Mouse (Mus musculus) kidney, adult 11 months (tissue): ENCODE data around the gene Ccdc32.

Experiments
- DNase-seq: peaks from one replicate; pipeline ENCODE4 v3.0.0; 2022

The Ccdc32 gene

DNA sequence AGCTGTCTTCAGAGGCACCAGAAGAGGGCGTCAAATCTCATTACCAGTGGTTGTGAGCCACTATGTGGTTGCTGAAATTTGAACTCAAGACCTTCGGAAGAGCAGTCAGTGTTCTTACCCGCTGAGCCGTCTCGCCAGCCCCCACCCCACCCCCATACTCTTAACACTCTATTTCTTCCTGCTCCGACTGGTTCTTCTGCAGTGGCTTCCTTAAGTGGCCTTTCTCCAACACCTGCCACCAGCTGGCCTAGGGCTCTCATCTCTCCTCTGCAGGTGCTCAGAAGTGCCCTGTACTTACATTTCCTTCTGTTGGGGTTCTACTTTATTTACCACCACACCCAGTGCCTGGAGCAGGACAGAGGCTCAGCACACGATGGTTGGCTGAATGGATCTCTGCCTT, 14.2 kb downstream of the Ccdc32 start:
- no peak for DNase-seq

DNA sequence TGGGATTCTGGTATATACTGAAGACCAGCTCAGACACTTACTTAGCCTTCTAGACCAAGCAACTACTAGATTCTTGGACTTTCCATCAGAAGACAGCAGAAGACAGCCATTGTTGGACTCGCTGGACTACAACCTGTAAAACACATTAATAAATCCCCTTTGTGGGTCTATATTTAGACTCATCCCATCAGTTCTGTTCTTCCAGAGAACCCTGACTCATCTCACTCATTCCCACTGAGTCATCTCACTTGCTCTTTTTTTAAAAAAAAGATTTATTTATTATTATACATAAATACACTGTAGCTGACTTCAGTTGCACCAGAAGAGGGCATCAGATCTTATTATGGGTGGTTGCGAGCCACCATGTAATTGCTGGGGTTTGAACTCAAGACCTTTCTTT, 19.8 kb downstream of the Ccdc32 start:
- no peak for DNase-seq

DNA sequence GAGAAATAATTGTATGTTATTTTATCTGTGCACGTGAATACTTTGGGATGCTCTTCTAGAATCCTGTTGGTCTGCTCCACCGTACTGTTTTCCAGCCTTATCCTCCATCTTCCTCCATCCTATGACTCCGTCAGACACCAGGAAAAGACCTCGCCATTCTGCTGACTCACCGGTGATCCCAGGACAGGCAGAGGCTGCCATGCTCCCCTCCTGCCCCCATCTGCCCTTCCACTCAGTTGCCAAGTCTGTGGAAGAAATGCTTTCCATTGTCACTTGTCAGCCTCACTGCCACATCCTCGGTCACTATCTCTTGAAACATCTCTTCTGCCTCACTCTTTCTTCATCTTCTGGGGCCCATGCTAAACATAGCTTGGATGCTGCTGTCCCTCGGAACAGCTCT, 22.3 kb downstream of the Ccdc32 start:
- DNase-seq, result no peak

DNA sequence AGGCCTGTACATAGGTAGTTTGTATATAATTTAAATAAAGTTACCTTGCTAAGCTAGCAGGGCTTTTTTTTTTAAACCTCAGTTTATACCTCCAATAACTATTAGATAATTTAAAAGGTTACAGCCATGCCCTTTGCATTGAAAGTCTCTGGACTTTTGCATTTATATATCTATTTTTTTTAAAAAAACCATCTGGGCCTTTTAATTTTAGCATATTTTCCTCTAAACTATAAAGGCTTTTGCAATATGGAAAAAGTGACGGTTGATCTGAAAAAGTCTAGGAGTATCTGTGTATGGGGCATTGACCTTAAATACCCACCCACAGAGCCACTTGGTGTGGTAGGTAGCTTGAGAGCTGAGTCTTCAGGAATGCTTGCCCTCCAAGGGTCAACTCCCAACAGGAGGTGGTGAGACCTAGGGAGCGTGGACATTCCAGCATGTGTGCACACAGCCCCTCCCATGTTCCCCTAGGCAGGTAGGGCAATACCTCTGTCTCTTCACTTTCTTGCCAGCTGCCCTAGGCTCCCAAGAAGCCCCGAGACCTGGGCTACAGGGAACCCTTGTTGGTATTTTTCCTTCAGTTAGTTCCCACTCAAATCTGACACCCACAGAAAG, 30.1 kb downstream of the Ccdc32 start:
- no peak for DNase-seq

DNA sequence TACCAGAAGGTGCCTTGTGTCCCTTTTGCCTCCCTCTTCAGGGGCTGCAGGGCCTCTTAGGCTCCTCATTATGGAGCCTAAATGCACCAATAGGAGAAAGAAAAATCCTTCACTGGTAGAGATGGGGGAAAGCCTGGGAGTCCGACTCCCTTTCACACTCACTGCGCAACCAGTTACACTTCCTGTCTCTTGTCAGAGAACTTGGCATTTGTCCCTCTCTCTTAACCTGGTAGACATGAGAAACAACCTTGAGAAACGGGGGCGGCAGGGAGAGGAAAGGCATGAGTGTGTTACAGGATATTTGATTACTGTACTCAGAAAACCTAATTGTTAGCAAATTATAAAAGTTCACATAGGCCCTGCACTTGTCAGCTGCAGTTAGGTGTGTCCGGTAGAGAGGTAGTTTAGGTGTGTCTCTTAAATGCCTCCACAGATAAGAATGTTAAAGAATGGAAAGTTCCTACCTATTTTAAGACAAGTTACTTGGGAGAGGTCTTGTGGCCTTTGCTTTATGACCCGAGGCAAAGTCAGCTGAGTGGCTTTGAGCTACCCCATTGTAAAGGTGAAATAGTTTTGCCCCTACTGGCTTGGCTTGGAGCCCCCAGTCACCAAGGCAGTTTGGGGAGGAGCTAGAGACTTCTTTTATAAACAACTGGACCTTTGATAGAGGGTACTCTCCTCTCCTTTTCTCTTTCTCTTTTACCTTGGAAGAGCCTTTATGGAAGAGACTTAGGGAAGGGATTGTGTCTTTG, 30.9 kb downstream of the Ccdc32 start:
- DNase-seq, result no peak

- no peak for DNase-seq
Measured at GRCm38 (mm10) chr2:118996798-118997105, 32.4 kb downstream of the Ccdc32 start.

GRCm38 (mm10) chr2:118995919-118996797, 33.0 kb downstream of the Ccdc32 start:
- DNase-seq, result no peak

- no peak for DNase-seq
Measured at GRCm38 (mm10) chr2:118995490-118995889, 33.7 kb downstream of the Ccdc32 start.

- no peak for DNase-seq
Measured at GRCm38 (mm10) chr2:118983812-118984211, 45.4 kb downstream of the Ccdc32 start.

DNA sequence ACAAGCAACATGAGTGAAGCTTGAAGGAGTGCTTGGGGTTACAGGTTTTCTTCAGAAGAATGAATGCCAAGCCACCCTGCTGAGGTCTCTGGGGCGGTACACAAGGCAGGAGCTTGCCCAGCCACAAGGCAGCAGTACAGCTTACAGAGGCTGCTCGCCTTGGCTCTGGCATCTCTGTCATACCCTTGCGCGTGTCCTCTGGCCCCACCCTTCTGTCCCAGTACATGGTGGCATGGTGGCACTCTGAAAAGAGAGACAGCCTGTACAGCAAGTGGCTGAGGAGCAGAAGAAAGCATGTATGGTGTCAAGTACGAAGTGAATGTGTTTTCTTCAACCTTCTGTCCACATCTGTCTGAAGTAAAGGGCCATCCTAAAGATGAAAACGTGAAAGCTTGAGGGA, 48.4 kb downstream of the Ccdc32 start:
- no peak for DNase-seq

DNA sequence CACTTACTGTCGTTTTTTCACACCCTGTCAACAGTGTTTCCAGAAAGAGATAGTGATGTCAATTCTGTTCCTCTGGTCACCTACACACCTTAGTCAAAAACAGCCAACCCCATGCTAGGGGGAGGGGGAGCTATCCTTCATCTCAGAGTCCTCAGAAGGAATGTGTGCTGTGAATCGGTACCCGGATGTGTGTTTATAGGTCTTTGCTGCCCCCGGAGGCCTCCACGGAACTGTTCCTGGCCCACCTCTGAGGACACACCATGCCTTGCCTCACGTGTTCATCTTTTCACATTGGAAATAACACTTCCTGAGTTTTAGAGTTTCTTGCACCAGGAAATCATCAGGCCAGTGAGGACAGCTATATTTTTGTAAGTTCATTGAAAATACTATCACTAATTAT, 51.1 kb downstream of the Ccdc32 start:
- DNase-seq, result no peak

GRCm38 (mm10) chr2:118976941-118977340, 52.3 kb downstream of the Ccdc32 start:
- no peak for DNase-seq

DNA sequence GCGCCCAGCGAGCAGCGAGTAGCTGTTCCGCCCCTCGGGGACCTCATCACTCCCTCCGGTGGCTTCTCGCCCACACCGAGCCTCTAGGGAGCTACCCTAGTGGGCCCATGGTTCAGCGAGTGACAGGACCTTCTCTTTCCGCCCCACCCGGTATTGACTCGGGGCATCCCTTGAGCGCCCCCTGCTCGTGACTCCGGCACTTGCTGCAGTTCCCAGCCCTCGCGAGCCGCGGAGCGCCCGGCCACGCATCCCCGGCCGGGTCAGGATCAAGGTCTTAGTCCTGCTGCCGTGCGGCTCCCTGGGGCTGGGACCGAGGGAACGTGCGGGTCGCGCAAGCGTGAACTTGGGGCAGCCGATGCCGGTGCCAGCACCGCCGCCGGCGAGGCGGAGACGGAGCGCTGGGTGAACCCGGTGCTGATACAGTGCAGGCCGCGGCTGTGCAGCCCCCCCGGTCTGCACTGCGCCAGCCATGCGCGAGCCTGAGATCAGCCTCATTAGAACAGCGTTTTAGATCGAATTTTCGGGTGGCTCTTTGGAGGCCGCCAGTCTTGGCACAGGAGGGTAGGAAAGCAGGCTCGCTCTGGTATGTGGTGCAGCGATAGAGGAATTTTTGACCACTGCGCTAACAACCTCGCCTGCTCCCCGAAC, 52.8 kb downstream of the Ccdc32 start:
- peak; percentile 86 for DNase-seq

DNA sequence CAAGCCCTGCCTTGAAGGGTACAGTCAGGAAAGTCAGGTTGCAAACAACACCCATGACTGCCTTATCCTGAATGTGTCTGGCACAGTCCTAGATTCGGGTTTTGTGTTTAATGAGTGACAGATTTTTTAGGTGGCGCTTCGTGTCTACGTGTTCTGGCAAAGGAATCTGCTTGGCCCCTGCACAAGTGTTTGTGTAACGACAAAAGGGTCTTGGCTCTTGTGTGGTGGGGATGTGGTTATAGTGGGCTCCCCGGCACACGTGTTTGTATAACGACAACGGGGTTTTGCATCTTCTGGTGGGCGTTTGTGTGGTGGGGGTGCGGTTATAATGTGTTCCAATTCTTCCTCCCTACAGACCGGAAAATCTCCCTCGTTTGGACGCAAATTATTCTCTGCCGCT, 53.3 kb downstream of the Ccdc32 start:
- DNase-seq, result peak; percentile 27

GRCm38 (mm10) chr2:118972687-118973376, 56.4 kb downstream of the Ccdc32 start:
- DNase-seq, result peak; percentile 79

GRCm38 (mm10) chr2:118972048-118972447, 57.1 kb downstream of the Ccdc32 start:
- DNase-seq, result no peak

DNA sequence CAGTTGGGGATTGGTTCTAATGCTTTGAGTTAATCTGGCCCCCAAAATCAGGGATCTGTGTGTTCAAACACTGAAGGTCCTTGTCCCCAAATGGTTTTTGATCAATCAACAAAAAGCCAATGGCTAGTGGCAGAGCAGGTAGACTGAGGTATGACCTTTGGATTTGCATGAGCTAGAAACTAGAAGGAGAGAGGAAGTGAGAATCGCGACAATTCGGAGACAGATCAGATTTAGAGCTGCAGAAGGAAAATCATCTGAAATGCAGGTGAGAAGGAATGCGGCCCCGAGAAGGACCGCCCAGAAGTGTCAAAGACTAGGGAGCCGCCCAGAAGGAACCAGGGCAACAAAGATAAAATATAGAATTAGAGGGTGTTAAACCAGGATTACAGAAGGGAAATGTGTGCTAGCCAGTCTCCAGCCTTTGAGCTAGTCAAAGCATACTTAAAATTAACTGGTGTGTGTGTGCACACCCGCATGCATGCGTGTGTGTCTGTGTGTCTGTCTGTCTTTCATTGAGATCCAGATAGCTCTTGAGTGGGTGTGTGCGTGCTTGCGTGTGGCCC, 59.5 kb downstream of the Ccdc32 start:
- DNase-seq, result no peak
